Mouse (Mus musculus) heart, adult 2 months (tissue): ENCODE measurements around the gene Gm20696.

Experiments used
- CTCF ChIP-seq: fragments of 200-600 bp; IDR thresholded peaks from 2 replicates; pipeline ENCODE4 v1.8.1; 2022; ENCODE audit warnings: antibody characterized with exemption, mild to moderate bottlenecking, moderate library complexity
- EP300 ChIP-seq: fragments of 200-500 bp; IDR thresholded peaks from 2 replicates; pipeline ENCODE4 v1.6.1; 2011; ENCODE audit warnings: low read depth, low read length, control low read depth; ENCODE audit not compliant: insufficient read depth
- POLR2A ChIP-seq: fragments of 200-500 bp; IDR thresholded peaks from 2 replicates; pipeline ENCODE4 v1.6.1; 2011; ENCODE audit warnings: mild to moderate bottlenecking, low read depth, low read length, control low read depth; ENCODE audit not compliant: insufficient read depth

DNA sequence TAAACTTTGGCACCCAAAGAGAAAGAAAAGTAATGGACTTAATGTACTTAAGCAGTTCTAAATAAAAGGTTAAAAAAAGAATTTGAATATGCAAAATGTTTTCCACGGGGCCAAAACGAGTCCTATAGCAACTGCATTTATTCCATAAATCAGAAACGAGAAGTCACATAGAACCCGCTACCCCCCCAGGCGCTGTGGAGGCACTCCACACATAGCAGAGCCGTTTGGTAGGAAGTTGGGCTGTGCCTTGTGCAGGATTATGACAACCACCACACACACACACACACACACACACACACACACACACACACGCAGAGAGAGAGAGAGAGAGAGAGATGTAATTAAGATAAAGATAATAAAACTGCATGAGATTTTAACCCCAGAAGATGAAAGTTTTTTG, 46.1 kb downstream of the Gm20696 start:
- TF ChIP-seq EP300 (no peak), CTCF (no peak), POLR2A (no peak)
